Mouse (Mus musculus) spleen, postnatal 4 days (tissue): Measurements from ENCODE around the gene Hist1h2ap.
"Not testable (repeated sequence)": the region's sequence is repeated elsewhere in the genome, so short reads cannot be mapped to it uniquely, and the experiment has no call there.

Experiments
- DNase-seq, 2 experiments: peaks; one replicate each; pipeline ENCODE4 v3.0.0; 2022; ENCODE audit warnings: low spot score in 2 of 2

The Hist1h2ap gene

GRCm38 (mm10) chr13:21810073-21810472, 23.2 kb downstream of the Hist1h2ap start, which contains the start of the genes Hist1h2bq and Hist1h2ao:
Gene Hist1h2bq (minus strand): TSS chr13:21810197.
Gene Hist1h2ao (plus strand): TSS chr13:21810465.
- DNase-seq = not testable (repeated sequence)

- not testable (repeated sequence) for DNase-seq
These were observed 30.2 kb downstream of the Hist1h2ap start for GRCm38 (mm10) chr13:21803058-21803457.

GRCm38 (mm10) chr13:21797163-21797562, 36.1 kb downstream of the Hist1h2ap start:
- not testable (repeated sequence) for DNase-seq

- no peak for DNase-seq
These were observed 37.7 kb downstream of the Hist1h2ap start for GRCm38 (mm10) chr13:21795584-21795983.

GRCm38 (mm10) chr13:21790601-21791283, 42.6 kb downstream of the Hist1h2ap start:
- DNase-seq = no peak

GRCm38 (mm10) chr13:21789925-21790324, 43.4 kb downstream of the Hist1h2ap start:
- DNase-seq = no peak

- no peak for DNase-seq
These were observed 45.3 kb downstream of the Hist1h2ap start for GRCm38 (mm10) chr13:21787760-21788593.

GRCm38 (mm10) chr13:21786899-21787629, 46.2 kb downstream of the Hist1h2ap start, which contains the start of the genes Hist1h2an and Hist1h2bp:
Gene Hist1h2an (minus strand): TSS chr13:21787218.
Gene Hist1h2bp (plus strand): TSS chr13:21787461.
- peak; percentile 86 to 91 for DNase-seq

- peak in 1 of 2 experiments; percentile 32 for DNase-seq
These were observed 47.0 kb downstream of the Hist1h2ap start for GRCm38 (mm10) chr13:21786189-21786898.

GRCm38 (mm10) chr13:21784311-21784710, 49.0 kb downstream of the Hist1h2ap start:
- DNase-seq = peak in 1 of 2 experiments; percentile 16

- peak; percentile 64 to 76 for DNase-seq
These were observed 49.6 kb downstream of the Hist1h2ap start for GRCm38 (mm10) chr13:21783734-21784161.

GRCm38 (mm10) chr13:21783255-21783617, 50.1 kb downstream of the Hist1h2ap start, which contains the start of gene Hist1h3i:
Gene Hist1h3i (minus strand): TSS chr13:21783370.
- peak; percentile 74 to 86 for DNase-seq
